8 mouse cellular contexts compared by ENCODE assay signal in the genomic region with DNA sequence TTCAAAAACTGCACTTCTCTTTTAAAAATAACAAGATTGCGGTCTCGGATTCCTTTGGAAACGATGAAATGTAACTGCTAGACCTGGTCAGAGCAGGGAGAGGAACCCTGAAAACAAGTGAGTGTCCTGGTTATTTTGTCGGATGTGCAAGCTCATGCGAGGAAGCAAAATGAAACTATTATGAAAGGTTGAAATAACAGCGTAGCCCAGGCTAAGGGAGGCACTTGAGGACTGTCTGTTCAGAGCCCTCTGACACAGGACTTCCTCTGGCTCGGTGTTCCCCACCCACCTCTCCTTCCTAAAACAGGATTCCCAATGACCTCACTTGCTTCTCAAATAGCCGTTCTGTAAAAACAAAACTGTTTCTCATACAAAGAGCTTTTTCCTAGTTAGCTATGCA. TPM values are rescaled to one million over a fixed set of nuclear protein-coding genes. Genes with fewer than 3 reads are reported as not detected.
DNase-seq lines count a peak whose midpoint lies in the region; ATAC-seq and TF ChIP-seq lines count a peak whose summit lies in the region.

No protein-coding gene starts in this region.

- peak overlapping the region; percentile 28; the same call in 1 of the 2 replicates for H3K4me2 ChIP-seq in liver, postnatal 0 days (ENCODE audit: low read depth, low read length)

- peak; percentile 33; the same call in 1 of the 2 replicates for ATAC-seq in liver, postnatal 0 days

- peak; percentile 50; the same call in 1 of the 2 replicates for TF ChIP-seq EP300 in liver, postnatal 0 days (IDR thresholded peaks at IDR 0.05; ENCODE audit: low read depth)

- H3K4me1 ChIP-seq in liver, postnatal 0 days (ENCODE audit: insufficient read depth), result no peaks in the 10 kb centered on the region

- 0 out of 2 replicates have a peak overlapping the region, but pooled peaks have one; percentile 10 for H3K4me3 ChIP-seq in liver, postnatal 0 days (ENCODE audit: low read depth, low read length)

- H3K27me3 ChIP-seq in liver, postnatal 0 days (ENCODE audit: insufficient read depth, low read length), result no peaks in the 10 kb centered on the region

- peak; percentile 55 to 69 for DNase-seq in adrenal gland, adult (ENCODE audit: inconsistent age in 2 of 2, low spot score in 1 of 2)
- no peak for DNase-seq in adrenal gland, adult 18-20 months (ENCODE audit: low spot score in 2 of 2)
- peak; percentile 37 for DNase-seq in adrenal gland, postnatal 10 days
- DNase-seq in heart, postnatal 14 days, result peak; percentile 42 to 57
- DNase-seq in liver, postnatal 0 days, result no peak
- no peak for DNase-seq in thymus, postnatal 25 days
- no peak for DNase-seq in right cerebral cortex, postnatal 14 days
- DNase-seq in frontal cortex, postnatal 10 days (ENCODE audit: low spot score in 2 of 2), result no peak

- no peak for TF ChIP-seq CTCF in liver, postnatal 0 days (IDR thresholded peaks at IDR 0.05; ENCODE audit: low read depth)

- H3K36me3 ChIP-seq in liver, postnatal 0 days (replicated peaks; ENCODE audit: insufficient read depth, low read length), result no peaks in the 10 kb centered on the region

- H3K9ac ChIP-seq in liver, postnatal 0 days (replicated peaks), result no peak overlapping the region

- no peaks in the 10 kb centered on the region for H3K9me3 ChIP-seq in liver, postnatal 0 days (ENCODE audit: low read length)

- intact Hi-C loops in heart, postnatal 14 days (cut with DNase I), result loop anchor here (1.0 kb wide), 1 partner anchor 54 kb away; no protein-coding TSS in a partner anchor

- WGBS in liver, postnatal 0 days (ENCODE audit: insufficient replicate concordance), result 29% methylated on average over 8 of the region's 8 CpGs

- no peak overlapping the region for H3K27ac ChIP-seq in liver, postnatal 0 days (ENCODE audit: low read depth)

RNA-seq across cellular contexts. Expression of a gene that starts 51.3 kb away (rescaled TPM):
- total RNA-seq in adrenal gland, adult 18-20 months (2021), result 10 to 100 TPM; 16.8 to 25.6 TPM
- 10 to 100 TPM; 41.8 to 65.7 TPM for total RNA-seq in adrenal gland, postnatal 10 days (2021)
- 100 to 1,000 TPM in 1 of 2 experiments, 10 to 100 TPM in 1; 99.1 to 105 TPM for total RNA-seq in heart, postnatal 14 days (2021)
- polyA plus RNA-seq in liver, postnatal 0 days (2015; fragmentation: Nextera tagmentation; extraction: Ambion mirVana), result 10.3 and 11.1 TPM in 2 replicates

Comparison
In these comparisons a context has a peak if more than half of its experiments do, and no peak if none do; other contexts are left out.
1. DNase-seq: peak in adrenal gland, adult (2 of 2), adrenal gland, postnatal 10 days (single experiment) and heart, postnatal 14 days (2 of 2); none in adrenal gland, adult 18-20 months (0 of 2), liver, postnatal 0 days (single experiment), thymus, postnatal 25 days (single experiment), right cerebral cortex, postnatal 14 days (single experiment) and frontal cortex, postnatal 10 days (0 of 2).